Mouse (Mus musculus) adipose tissue, adult 10 weeks (tissue): Measurements from ENCODE around the gene Oxld1. TPM values are rescaled to one million over a fixed set of nuclear protein-coding genes. Genes with fewer than 3 reads are reported as not detected.

Experiments used
- polyA plus RNA-seq: library from polyadenylated mRNA; stranded (reverse); fragments of 350-450 nt; fragmentation: Illumina TruSeq; extraction: RNeasy Lipid Tissue Mini Kit (QIAGEN cat#74804); gene quantifications from one replicate; pipeline ENCODE4 v1.2.3, GENCODE M21; 2014; ENCODE audit warnings: low read depth, low replicate concordance

Oxld1 gene
- polyA plus RNA-seq: 20.5 TPM

GRCm38 (mm10) chr11:120457772-120458751, at the start of gene Oxld1, which contains the start of gene Ccdc137:
TSS of gene Oxld1 (minus strand) at chr11:120458068.
TSS of gene Ccdc137 (plus strand) at chr11:120458115.

GRCm38 (mm10) chr11:120491317-120492023, 33.6 kb upstream of the Oxld1 start, which contains the start of gene Slc25a10:
TSS of gene Slc25a10 (plus strand) at chr11:120491840.

GRCm38 (mm10) chr11:120484265-120484981, 26.6 kb upstream of the Oxld1 start, which contains the start of gene Mrpl12:
TSS of gene Mrpl12 (plus strand) at chr11:120484613.

GRCm38 (mm10) chr11:120467051-120467735, 9.3 kb upstream of the Oxld1 start, which contains the start of gene Arl16:
TSS of gene Arl16 (minus strand) at chr11:120467607.

GRCm38 (mm10) chr11:120453306-120453705, 4.6 kb downstream of the Oxld1 start, which contains the start of gene Pde6g:
TSS of gene Pde6g (minus strand) at chr11:120453500.

GRCm38 (mm10) chr11:120442344-120442743, 15.5 kb downstream of the Oxld1 start, which contains the start of gene Tspan10:
TSS of gene Tspan10 (plus strand) at chr11:120442644.

DNA sequence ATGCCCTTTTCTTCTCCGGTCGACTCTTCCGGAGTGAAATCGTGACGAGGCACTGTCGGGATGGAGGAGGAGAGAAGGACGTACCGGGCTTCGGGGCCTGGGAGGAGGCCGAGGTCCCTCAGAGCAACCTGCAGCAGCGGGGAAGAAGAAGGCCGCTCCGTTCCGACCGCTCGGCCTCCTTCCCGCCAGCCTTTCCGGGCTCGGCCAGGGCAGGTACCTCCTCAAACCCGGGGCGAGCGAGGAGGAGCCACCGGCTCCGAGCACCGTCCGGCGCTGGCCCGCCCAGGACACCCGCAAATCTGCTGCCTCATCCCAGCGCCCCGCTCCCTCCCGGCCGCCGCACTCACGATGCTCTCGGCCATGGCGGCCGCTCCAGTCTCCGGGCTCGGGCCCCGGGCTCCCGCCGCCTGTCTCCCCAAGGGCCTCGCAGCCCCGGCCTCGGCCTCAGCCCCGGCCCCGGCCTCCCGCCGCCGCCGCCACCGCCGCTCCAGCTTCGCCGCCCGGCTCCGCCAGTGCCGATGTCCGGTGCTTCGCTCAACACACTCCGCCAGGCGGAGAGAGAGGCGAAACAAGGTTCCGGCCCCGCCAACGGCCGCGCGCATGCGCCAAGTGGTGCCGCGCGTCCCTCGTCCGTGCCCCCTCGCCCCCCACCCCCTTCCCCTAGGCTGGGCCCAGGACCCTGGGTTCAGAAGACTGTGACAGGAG, 20.6 kb downstream of the Oxld1 start, which contains the start of gene Nploc4:
Gene Nploc4 (minus strand): TSS at position 557 of the 705 bp plus-strand sequence.

Other genes starting within 250 kb of the Oxld1 start
- 10.2 TPM for gene Bahcc1, start 225.1 kb downstream of the Oxld1 start, polyA plus RNA-seq
- gene Actg1, start 109.5 kb downstream of the Oxld1 start, polyA plus RNA-seq: 1,201 TPM
- gene Fscn2, start 96.5 kb downstream of the Oxld1 start, polyA plus RNA-seq: 0.92 TPM
- gene Faap100, start 79.3 kb downstream of the Oxld1 start, polyA plus RNA-seq: 9.8 TPM
- 50.3 TPM for gene Nploc4, start 20.4 kb downstream of the Oxld1 start, polyA plus RNA-seq
- not detected for gene Tspan10, start 15.4 kb downstream of the Oxld1 start, polyA plus RNA-seq
- 0.65 TPM for gene Pde6g, start 4.6 kb downstream of the Oxld1 start, polyA plus RNA-seq
- gene Ccdc137, start within 50 bp of the Oxld1 start, polyA plus RNA-seq: 18.3 TPM
- 23.1 TPM for gene Arl16, start 9.5 kb upstream of the Oxld1 start, polyA plus RNA-seq
- gene Mrpl12, start 26.5 kb upstream of the Oxld1 start, polyA plus RNA-seq: 58.6 TPM
- gene Slc25a10, start 33.8 kb upstream of the Oxld1 start, polyA plus RNA-seq: 127 TPM
- 0.86 TPM for gene Gcgr, start 72.6 kb upstream of the Oxld1 start, polyA plus RNA-seq
- gene Mcrip1, start 91.7 kb upstream of the Oxld1 start, polyA plus RNA-seq: 110 TPM
- not detected for gene Ppp1r27, start 93.1 kb upstream of the Oxld1 start, polyA plus RNA-seq
- 519 TPM for gene P4hb, start 115.2 kb upstream of the Oxld1 start, polyA plus RNA-seq
- gene Arhgdia, start 123.6 kb upstream of the Oxld1 start, polyA plus RNA-seq: 356 TPM
- gene Alyref, start 140.3 kb upstream of the Oxld1 start, polyA plus RNA-seq: 39.4 TPM
- 47.3 TPM for gene Anapc11, start 140.4 kb upstream of the Oxld1 start, polyA plus RNA-seq
- not detected for gene Npb, start 150.4 kb upstream of the Oxld1 start, polyA plus RNA-seq
- gene Pcyt2, start 159.9 kb upstream of the Oxld1 start, polyA plus RNA-seq: 83.9 TPM
- gene Sirt7, start 167.2 kb upstream of the Oxld1 start, polyA plus RNA-seq: 40.4 TPM
- 66.7 TPM for gene Mafg, start 175.5 kb upstream of the Oxld1 start, polyA plus RNA-seq
- 4.0 TPM for gene Pycr1, start 185.7 kb upstream of the Oxld1 start, polyA plus RNA-seq
- not detected for gene Myadml2, start 190.1 kb upstream of the Oxld1 start, polyA plus RNA-seq
- gene Notum, start 203.1 kb upstream of the Oxld1 start, polyA plus RNA-seq: 4.7 TPM
- gene Aspscr1, start 214.9 kb upstream of the Oxld1 start, polyA plus RNA-seq: 76.1 TPM